Mouse (Mus musculus) retina, postnatal 1 day (tissue): ENCODE measurements around the gene Eif3b.
A peak's percentile ranks its signal among the peaks of the same experiment; 100 is the strongest.

ENCODE experiments used
- DNase-seq: peaks from one replicate; pipeline ENCODE4 v3.0.0-alpha.2; 2012

Eif3b gene

GRCm38 (mm10) chr5:140491142-140491541, 72.0 kb downstream of the Eif3b start:
- no peak for DNase-seq

- DNase-seq, result peak; percentile 21
These were observed 73.6 kb downstream of the Eif3b start for GRCm38 (mm10) chr5:140492684-140493233.
